Comparison of ENCODE assay signal across 28 mouse cellular contexts in genomic region chr13:99121096-99121495, GRCm38 (mm10).
"Had no signal": no experiment of that assay in that cellular context is flagged by ENCODE, and none has a peak within 500 bp of the region (broad histone marks: within the 10 kb centered on the region; RNA-seq: fewer than 3 reads in every experiment).

No protein-coding gene starts in this region.

- H3K9ac ChIP-seq: embryonic facial prominence, embryonic 12.5 days; embryonic facial prominence, embryonic 13.5 days; embryonic facial prominence, embryonic 15.5 days; forebrain, embryonic 12.5 days; forebrain, embryonic 13.5 days; forebrain, embryonic 15.5 days; forebrain, postnatal 0 days had no signal

- DNase-seq: cerebellum, adult 2 months; cerebellum, adult 8-10 months; cerebellum, adult 9-10 months; cerebellum, adult 9-11 months; cerebellum, postnatal 10 days; cerebellum, postnatal 14 days; cerebellum, postnatal 25 days; cerebellum, postnatal 36 days; embryo, embryonic 11 days; forebrain, postnatal 0 days; gastrocnemius, adult 2 months; gastrocnemius, postnatal 10 days; gastrocnemius, postnatal 14 days; gastrocnemius, postnatal 25 days; gastrocnemius, postnatal 36 days; heart, adult 18-20 months; heart, adult 2 months had no signal

- H3K36me3 ChIP-seq: embryonic facial prominence, embryonic 10.5 days; embryonic facial prominence, embryonic 12.5 days; embryonic facial prominence, embryonic 13.5 days; embryonic facial prominence, embryonic 15.5 days; forebrain, embryonic 10.5 days; forebrain, embryonic 12.5 days; forebrain, embryonic 15.5 days had no signal

- H3K27ac ChIP-seq: embryonic facial prominence, embryonic 10.5 days; embryonic facial prominence, embryonic 12.5 days; embryonic facial prominence, embryonic 13.5 days; embryonic facial prominence, embryonic 15.5 days; forebrain, embryonic 10.5 days; forebrain, embryonic 12.5 days; forebrain, embryonic 13.5 days; forebrain, embryonic 15.5 days; gastrocnemius, adult 2 months; heart, adult 2 months had no signal

- H3K27me3 ChIP-seq: embryonic facial prominence, embryonic 12.5 days; embryonic facial prominence, embryonic 13.5 days; embryonic facial prominence, embryonic 15.5 days; forebrain, embryonic 12.5 days; forebrain, embryonic 13.5 days; forebrain, embryonic 15.5 days had no signal

- ATAC-seq: forebrain, embryonic 13.5 days; forebrain, embryonic 14.5 days; forebrain, embryonic 15.5 days; forebrain, embryonic 16.5 days; forebrain, postnatal 0 days had no signal

- H3K4me2 ChIP-seq: embryonic facial prominence, embryonic 12.5 days; embryonic facial prominence, embryonic 13.5 days; embryonic facial prominence, embryonic 15.5 days; forebrain, embryonic 12.5 days; forebrain, embryonic 13.5 days; forebrain, embryonic 15.5 days had no signal

- H3K9me3 ChIP-seq: embryonic facial prominence, embryonic 10.5 days; embryonic facial prominence, embryonic 12.5 days; embryonic facial prominence, embryonic 13.5 days; embryonic facial prominence, embryonic 15.5 days; forebrain, embryonic 10.5 days; forebrain, embryonic 12.5 days; forebrain, embryonic 13.5 days; forebrain, embryonic 15.5 days had no signal

- H3K4me3 ChIP-seq: embryonic facial prominence, embryonic 10.5 days; embryonic facial prominence, embryonic 12.5 days; embryonic facial prominence, embryonic 13.5 days; embryonic facial prominence, embryonic 15.5 days; erythroblast, embryonic 14.5 days; forebrain, embryonic 10.5 days; forebrain, embryonic 12.5 days; forebrain, embryonic 13.5 days; forebrain, embryonic 15.5 days; gastrocnemius, adult 2 months; heart, adult 2 months had no signal

- H3K4me1 ChIP-seq: forebrain, embryonic 12.5 days had no signal
